8 mouse cellular contexts compared by ENCODE assay signal in the genomic region with DNA sequence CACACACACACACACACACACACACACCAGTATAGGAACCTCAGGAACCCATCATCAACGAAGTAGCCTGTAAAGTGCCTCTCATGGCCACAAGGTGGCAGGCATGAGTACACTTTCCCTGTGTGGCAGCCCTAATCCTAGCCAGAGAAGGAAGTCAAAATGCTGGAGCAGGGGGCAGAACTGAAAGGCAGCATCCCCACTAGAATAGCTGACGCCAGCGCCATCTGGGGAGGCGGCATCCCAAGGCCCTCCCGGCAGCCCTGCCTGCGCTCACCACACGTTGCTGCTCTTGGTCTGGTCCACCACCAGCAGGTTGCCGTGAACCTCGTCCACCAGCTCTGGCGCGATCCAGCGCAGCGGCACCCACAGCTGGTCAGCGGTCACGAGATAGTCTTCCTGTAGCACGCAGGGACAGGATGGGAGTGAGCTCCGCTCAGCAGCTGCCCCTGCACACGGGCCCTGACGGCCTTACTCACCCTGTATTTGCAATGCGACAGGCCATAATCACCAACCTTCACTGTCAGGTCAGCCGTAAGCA. TPM values are rescaled to one million over a fixed set of nuclear protein-coding genes. Genes with fewer than 3 reads are reported as not detected.
DNase-seq lines count a peak whose midpoint lies in the region; ATAC-seq and TF ChIP-seq lines count a peak whose summit lies in the region.

No protein-coding gene starts in this region.

- no peak overlapping the region for H3K27ac ChIP-seq in embryonic facial prominence, embryonic 11.5 days (replicated peaks; ENCODE audit: low read depth, low read length)
- H3K27ac ChIP-seq in heart, adult 2 months: peak overlapping the region; percentile 60
- peak overlapping the region; percentile 45; the same call in 1 of the 2 replicates for H3K27ac ChIP-seq in limb, embryonic 12.5 days
- peak overlapping the region; percentile 18; the same call in 1 of the 2 replicates for H3K27ac ChIP-seq in midbrain, embryonic 15.5 days

- H3K4me2 ChIP-seq in embryonic facial prominence, embryonic 11.5 days (ENCODE audit: low read depth, low read length): peak overlapping the region; percentile 65
- peak overlapping the region; percentile 65 for H3K4me2 ChIP-seq in limb, embryonic 12.5 days
- H3K4me2 ChIP-seq in midbrain, embryonic 15.5 days: peak overlapping the region; percentile 37

- WGBS in embryonic facial prominence, embryonic 11.5 days: 17% methylated on average over 21 of the region's 21 CpGs
- WGBS in heart, adult 2 months: 6% methylated on average over 21 of the region's 21 CpGs
- 12% methylated on average over 21 of the region's 21 CpGs for WGBS in limb, embryonic 12.5 days
- 11% methylated on average over 21 of the region's 21 CpGs for WGBS in midbrain, embryonic 15.5 days

- no peak for TF ChIP-seq POLR2A in heart, adult 2 months (IDR thresholded peaks at IDR 0.05; ENCODE audit: insufficient read depth, low read depth, low read length)

- intact Hi-C loops in heart, adult 2 months (cut with DNase I): loop anchor here (1.0 kb wide), 2 partner anchors 52 to 87 kb away; no protein-coding TSS in a partner anchor

- DNase-seq in urinary bladder, adult 18-20 months (ENCODE audit: low spot score in 2 of 2): peak; percentile 66 to 74
- DNase-seq in urinary bladder, postnatal 10 days (ENCODE audit: low spot score): no peak
- DNase-seq in embryonic facial prominence, embryonic 11.5 days (ENCODE audit: low spot score): peak; percentile 92
- peak; percentile 85 for DNase-seq in heart, adult 2 months
- DNase-seq in kidney, adult 8-10 months: peak; percentile 74 to 86
- peak; percentile 19 to 54 for DNase-seq in spleen, postnatal 14 days (ENCODE audit: low spot score in 2 of 2)

- H3K4me3 ChIP-seq in embryonic facial prominence, embryonic 11.5 days (ENCODE audit: low read depth, low read length): peak overlapping the region; percentile 25
- peak overlapping the region; percentile 58 for H3K4me3 ChIP-seq in heart, adult 2 months
- peak overlapping the region; percentile 35 for H3K4me3 ChIP-seq in limb, embryonic 12.5 days (replicated peaks)
- H3K4me3 ChIP-seq in midbrain, embryonic 15.5 days: no peak overlapping the region

- H3K36me3 ChIP-seq in embryonic facial prominence, embryonic 11.5 days (replicated peaks; ENCODE audit: control insufficient read depth, insufficient read depth, low read depth, low read length): no peaks in the 10 kb centered on the region
- H3K36me3 ChIP-seq in heart, adult 2 months (ENCODE audit: control insufficient read depth, insufficient read depth, low read length): no peaks in the 10 kb centered on the region
- peaks cover 10% of the 10 kb centered on the region; the same call in 1 of the 2 replicates for H3K36me3 ChIP-seq in limb, embryonic 12.5 days
- H3K36me3 ChIP-seq in midbrain, embryonic 15.5 days (replicated peaks): peaks cover 26% of the 10 kb centered on the region

- 0 out of 2 replicates have a peak, but pooled peaks cover 2% of the 10 kb centered on the region for H3K4me1 ChIP-seq in embryonic facial prominence, embryonic 11.5 days (ENCODE audit: control insufficient read depth, insufficient read depth, low read length)
- H3K4me1 ChIP-seq in heart, adult 2 months (ENCODE audit: control insufficient read depth, insufficient read depth, low read length): peaks cover 3% of the 10 kb centered on the region
- H3K4me1 ChIP-seq in limb, embryonic 12.5 days (replicated peaks): peaks cover 13% of the 10 kb centered on the region
- H3K4me1 ChIP-seq in midbrain, embryonic 15.5 days: peaks cover 17% of the 10 kb centered on the region

- H3K27me3 ChIP-seq in embryonic facial prominence, embryonic 11.5 days (ENCODE audit: control insufficient read depth, insufficient read depth, low read length): peaks cover 5% of the 10 kb centered on the region; the same call in 1 of the 2 replicates
- no peaks in the 10 kb centered on the region for H3K27me3 ChIP-seq in heart, adult 2 months (ENCODE audit: control insufficient read depth, insufficient read depth, low read length)
- peaks cover 24% of the 10 kb centered on the region for H3K27me3 ChIP-seq in limb, embryonic 12.5 days
- H3K27me3 ChIP-seq in midbrain, embryonic 15.5 days (replicated peaks): no peaks in the 10 kb centered on the region; the same call in 1 of the 2 replicates

- no peaks in the 10 kb centered on the region for H3K9me3 ChIP-seq in embryonic facial prominence, embryonic 11.5 days (replicated peaks; ENCODE audit: control insufficient read depth, low read length)
- no peaks in the 10 kb centered on the region for H3K9me3 ChIP-seq in limb, embryonic 12.5 days
- H3K9me3 ChIP-seq in midbrain, embryonic 15.5 days: no peaks in the 10 kb centered on the region

- peak overlapping the region; percentile 43; the same call in 1 of the 2 replicates for H3K9ac ChIP-seq in embryonic facial prominence, embryonic 11.5 days (replicated peaks; ENCODE audit: low read length)
- H3K9ac ChIP-seq in heart, adult 2 months (ENCODE audit: low read depth, low read length): peak overlapping the region; percentile 61
- peak overlapping the region; percentile 60; the same call in 1 of the 2 replicates for H3K9ac ChIP-seq in limb, embryonic 12.5 days (replicated peaks)
- peak overlapping the region; percentile 26; the same call in 1 of the 2 replicates for H3K9ac ChIP-seq in midbrain, embryonic 15.5 days

- H3K79me2 ChIP-seq in heart, adult 2 months (replicated peaks; ENCODE audit: control insufficient read depth, insufficient read depth, low read length): no peaks in the 10 kb centered on the region

- peak; percentile 41 for ATAC-seq in embryonic facial prominence, embryonic 11.5 days (replicated peaks; ENCODE audit: insufficient number of reproducible peaks, low FRiP score, low TSS enrichment, low read depth)
- peak; percentile 45; the same call in 1 of the 2 replicates for ATAC-seq in limb, embryonic 12.5 days (ENCODE audit: insufficient number of reproducible peaks, insufficient read depth, low FRiP score, low TSS enrichment, low read depth)
- ATAC-seq in midbrain, embryonic 15.5 days (replicated peaks): peak; percentile 71

- TF ChIP-seq CTCF in heart, adult 2 months (IDR thresholded peaks at IDR 0.05): peak; percentile 69

- TF ChIP-seq EP300 in heart, adult 2 months (IDR thresholded peaks at IDR 0.05; ENCODE audit: insufficient read depth, low read depth, low read length): peak; percentile 60; the same call in 1 of the 2 replicates

RNA-seq across cellular contexts. Expression of a gene that starts 33.7 kb away (rescaled TPM):
- polyA plus RNA-seq in embryonic facial prominence, embryonic 11.5 days (2014; fragmentation: Nextera tagmentation; extraction: Ambion mirVana): 1.1 and 1.2 TPM in 2 replicates
- total RNA-seq in heart, adult 2 months (2021): 1 to 10 TPM; 3.6 to 4.7 TPM
- 10.3 and 12.1 TPM in 2 replicates for polyA plus RNA-seq in heart, adult 2 months (2012; rRNA removed)
- polyA plus RNA-seq in limb, embryonic 12.5 days (2016; fragmentation: Nextera tagmentation; extraction: Ambion mirVana): 5.4 and 6.9 TPM in 2 replicates
- 45.3 and 45.5 TPM in 2 replicates for polyA plus RNA-seq in midbrain, embryonic 15.5 days (2015; fragmentation: Nextera tagmentation; extraction: Ambion mirVana)
